Mouse (Mus musculus): ENCODE results near the gene Spem1.

Spem1 gene

GRCm38 (mm10) chr11:69799394-69800137 lies 22.4 kb downstream of the Spem1 start:
- DNase-seq = peak; percentile 61

- no peak for DNase-seq
These were observed 24.1 kb downstream of the Spem1 start for GRCm38 (mm10) chr11:69797924-69798323.

GRCm38 (mm10) chr11:69795983-69796435 lies 26.0 kb downstream of the Spem1 start:
- DNase-seq = peak; percentile 18

DNA sequence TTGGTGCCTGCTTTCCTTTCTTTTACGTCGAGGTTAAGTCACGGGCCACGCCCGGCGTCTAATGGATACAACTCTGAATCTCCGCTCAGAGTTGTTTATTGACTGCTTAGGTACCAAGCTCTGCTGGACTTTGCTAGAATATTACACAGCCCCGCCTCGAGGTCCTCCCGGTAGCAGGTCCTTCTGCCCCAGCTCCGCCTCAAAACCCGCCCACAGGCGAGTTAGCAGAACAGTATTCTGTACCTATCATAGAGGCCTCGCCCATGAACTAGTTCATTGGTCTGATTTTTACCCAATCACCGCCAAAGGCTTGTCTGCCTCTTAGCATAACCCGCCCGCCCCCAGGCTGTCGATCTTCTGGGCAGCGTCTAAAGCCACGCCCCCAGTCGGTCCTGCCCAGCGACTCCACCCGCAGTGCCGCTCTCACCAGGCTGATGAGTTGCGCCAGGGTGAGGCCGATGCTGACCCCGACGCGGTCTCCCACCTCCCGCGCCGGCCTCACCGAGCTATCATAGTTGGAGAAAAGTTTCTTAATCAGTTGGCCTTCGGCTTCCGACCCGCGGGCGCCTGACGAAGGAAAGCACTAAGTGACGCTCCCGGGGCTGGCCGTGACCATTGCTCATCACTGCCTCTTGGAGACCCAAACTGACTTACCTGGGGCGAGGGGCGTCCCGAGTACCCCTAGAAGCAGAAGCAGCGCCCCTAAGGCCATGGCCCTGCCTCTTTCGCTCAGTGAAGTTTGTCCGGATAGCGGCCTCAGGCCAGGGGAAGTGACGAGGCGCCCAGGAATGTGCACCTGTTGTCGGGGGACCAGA lies 26.6 kb downstream of the Spem1 start, which contains the start of gene Chrnb1:
TSS of gene Chrnb1 (minus strand) at position 776 of the 815 bp plus-strand sequence.
- DNase-seq = peak; percentile 96

- no peak for DNase-seq
These were observed 28.6 kb downstream of the Spem1 start for GRCm38 (mm10) chr11:69793429-69793828.

GRCm38 (mm10) chr11:69791420-69791819 lies 30.6 kb downstream of the Spem1 start:
- DNase-seq = no peak

- no peak for DNase-seq
These were observed 32.5 kb downstream of the Spem1 start for GRCm38 (mm10) chr11:69789431-69789830.

DNA sequence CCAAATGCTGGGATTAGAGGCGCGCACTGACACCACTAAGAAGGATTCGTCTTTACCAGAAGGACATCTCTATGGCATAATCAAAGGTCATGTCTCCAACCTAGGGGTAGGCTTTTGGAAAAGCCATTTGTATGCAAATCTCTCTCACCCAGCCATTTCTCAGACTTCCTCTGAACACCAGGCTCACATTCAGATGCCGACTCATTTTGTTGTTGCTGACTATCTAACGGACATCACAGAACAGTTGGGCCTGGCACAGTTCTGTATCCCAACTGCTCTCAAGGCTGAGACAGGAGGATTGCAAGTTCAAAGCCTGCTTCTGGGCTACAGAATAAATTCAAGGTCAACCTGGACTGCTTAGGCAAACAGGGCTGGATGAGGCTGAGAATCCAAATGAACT lies 34.7 kb downstream of the Spem1 start:
- no peak for DNase-seq

- DNase-seq = no peak
These were observed 37.1 kb downstream of the Spem1 start for GRCm38 (mm10) chr11:69784793-69785272.

- DNase-seq = no peak
These were observed 40.2 kb downstream of the Spem1 start for GRCm38 (mm10) chr11:69781828-69782227.

- DNase-seq = no peak
These were observed 43.0 kb downstream of the Spem1 start for GRCm38 (mm10) chr11:69778985-69779384.

DNA sequence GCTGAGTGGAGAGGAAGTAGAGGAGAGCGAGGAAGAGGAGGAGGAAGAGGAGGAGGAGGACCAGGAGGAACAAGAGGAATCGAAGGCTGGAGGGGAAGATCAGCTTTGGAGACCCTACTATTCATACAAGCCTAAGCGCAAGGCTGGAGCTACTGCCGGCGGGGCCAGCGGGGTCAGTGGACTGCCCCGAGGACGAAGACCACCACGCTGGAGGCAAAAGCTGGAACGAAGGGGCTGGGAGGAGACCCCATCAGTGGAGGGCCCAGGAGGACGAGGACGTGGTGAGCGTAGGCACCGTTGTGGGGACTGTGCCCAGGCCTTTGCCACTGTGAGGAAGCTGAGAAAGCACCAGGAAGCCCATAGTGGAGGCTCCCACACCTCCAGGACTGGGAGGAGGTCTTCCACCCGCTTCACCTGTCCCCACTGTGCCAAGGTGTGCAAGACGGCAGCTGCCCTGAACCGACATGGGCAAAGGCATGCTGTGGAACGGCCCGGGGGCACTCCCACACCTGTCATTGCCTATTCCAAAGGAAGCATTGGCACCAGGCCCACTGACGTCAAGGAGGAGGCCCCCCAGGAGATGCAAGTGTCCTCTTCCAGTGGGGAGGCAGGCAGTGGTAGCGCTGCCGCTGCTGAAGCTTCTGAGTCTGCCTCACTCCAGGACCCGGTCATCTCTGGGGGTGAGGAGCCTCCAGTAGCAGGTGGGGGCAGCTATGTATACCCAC lies 43.6 kb downstream of the Spem1 start:
- no peak for DNase-seq

GRCm38 (mm10) chr11:69777504-69778257 lies 44.3 kb downstream of the Spem1 start:
- DNase-seq = no peak

DNA sequence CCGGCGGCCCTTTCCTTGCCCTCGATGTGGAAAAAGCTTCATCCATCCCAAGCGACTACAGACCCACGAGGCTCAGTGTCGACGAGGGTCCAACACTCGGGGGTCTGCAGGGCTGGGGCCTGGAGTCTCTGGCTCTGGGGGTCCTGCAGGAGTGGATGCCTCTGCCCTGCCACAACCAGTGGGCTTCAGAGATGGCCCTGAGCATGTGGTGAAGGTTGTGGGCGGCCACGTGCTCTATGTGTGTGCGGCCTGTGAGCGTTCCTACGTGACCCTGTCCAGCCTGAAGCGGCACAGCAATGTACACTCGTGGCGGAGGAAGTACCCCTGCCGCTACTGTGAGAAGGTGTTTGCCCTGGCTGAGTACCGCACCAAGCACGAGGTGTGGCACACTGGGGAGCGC lies 45.5 kb downstream of the Spem1 start:
- no peak for DNase-seq

GRCm38 (mm10) chr11:69775716-69776115 lies 46.3 kb downstream of the Spem1 start:
- DNase-seq = no peak

DNA sequence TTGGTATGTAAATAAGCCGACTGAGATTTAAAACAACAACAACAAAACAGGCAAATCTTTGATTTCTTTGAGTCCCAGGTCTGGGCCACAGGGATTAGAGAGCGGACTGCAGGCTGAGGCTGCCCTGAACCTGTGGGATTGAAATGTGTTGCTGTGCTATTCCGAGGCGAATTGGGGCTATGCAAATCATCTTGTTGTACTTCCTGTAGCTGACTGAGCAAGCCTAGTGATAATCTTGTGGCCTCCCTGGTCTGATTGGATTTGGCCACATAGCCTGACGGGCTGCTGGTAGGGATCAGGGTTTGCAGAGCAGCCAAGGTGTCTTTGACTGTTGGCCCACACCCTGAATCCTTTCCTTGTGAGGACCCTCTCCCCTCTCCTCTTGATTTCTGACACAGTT lies 47.0 kb downstream of the Spem1 start:
- DNase-seq = no peak
